Mouse (Mus musculus): ENCODE measurements around the gene Gdpd1. TPM values are rescaled to one million over a fixed set of nuclear protein-coding genes. Genes with fewer than 3 reads are reported as not detected.

Gdpd1 gene
- total RNA-seq, 2 experiments from 2014 or later = 2.7 to 3.3 TPM

GRCm38 (mm10) chr11:86991241-86991640 is 82.6 kb downstream of the Gdpd1 start:
- no peak for DNase-seq

- no peak for DNase-seq
These were observed 83.6 kb downstream of the Gdpd1 start for GRCm38 (mm10) chr11:86990309-86990708.

- DNase-seq = no peak
These were observed 88.9 kb downstream of the Gdpd1 start for GRCm38 (mm10) chr11:86984990-86985389.

Small RNAs within 50 kb of the gene (microRNA-seq; reads per million reads assigned to microRNA genes)
- 239 to 1,926 reads per million in 2 experiments for gene Mir301

Other genes with a start within 250 kb of the Gdpd1 start
- 10 to 100 TPM in 1 of 2 experiments, 1 to 10 TPM in 1; 9.8 to 11.6 TPM for gene Ypel2, start 80.4 kb downstream of the Gdpd1 start, total RNA-seq (2021)
- gene Smg8, start 12.7 kb upstream of the Gdpd1 start, total RNA-seq (2021) = 1 to 10 TPM; 8.4 to 9.1 TPM
- 1 to 10 TPM; 3.5 to 3.8 TPM for gene Prr11, start 34.6 kb upstream of the Gdpd1 start, total RNA-seq (2021)
- 1 to 10 TPM; 6.9 to 9.6 TPM for gene Ska2, start 35.2 kb upstream of the Gdpd1 start, total RNA-seq (2021)
- 1 to 10 TPM; 8.2 to 8.7 TPM for gene Trim37, start 53.0 kb upstream of the Gdpd1 start, total RNA-seq (2021)

All from gastrocnemius, postnatal 10 days (tissue).